Mouse (Mus musculus) MEL (cell line): ENCODE data around the gene Tle1. TPM values are rescaled to one million over a fixed set of nuclear protein-coding genes. Genes with fewer than 3 reads are reported as not detected.

ENCODE experiments used
- DNase-seq: peaks from one replicate; pipeline ENCODE4 v3.0.0; 2011; ENCODE audit warnings: low read depth, low spot score
- H3K27ac ChIP-seq: 2 replicates; pipeline ENCODE4 v1.5.1; 2012; ENCODE audit warnings: low read depth, mild to moderate bottlenecking, control low read depth, low read length, moderate library complexity; ENCODE audit not compliant: control insufficient read depth
- H3K27me3 ChIP-seq, 2 experiments: fragments of 150-350 bp in 1 of 2; sonication (generic) in 1 of 2; 2 replicates each; pipeline ENCODE4 v1.6.1; 2012; ENCODE audit warnings: low read length in 2 of 2, mild to moderate bottlenecking in 2 of 2, improper control_type of control experiment in 1 of 2, moderate library complexity in 1 of 2; ENCODE audit not compliant: insufficient read depth in 2 of 2, control insufficient read depth in 1 of 2
- H3K36me3 ChIP-seq, 2 experiments: 2 replicates each; pipeline ENCODE4 v1.6.1; 2012 to 2014; ENCODE audit warnings: low read length in 2 of 2, improper control_type of control experiment in 1 of 2, inconsistent platforms in 1 of 2, mild to moderate bottlenecking in 1 of 2; ENCODE audit not compliant: insufficient read depth in 2 of 2, control insufficient read depth in 1 of 2
- H3K4me1 ChIP-seq, 2 experiments: fragments of 150-350 bp in 1 of 2; sonication (generic) in 1 of 2; 2 replicates each; pipeline ENCODE4 v1.6.1; 2012; ENCODE audit warnings: low read length in 2 of 2, improper control_type of control experiment in 1 of 2, mild to moderate bottlenecking in 1 of 2; ENCODE audit not compliant: insufficient read depth in 2 of 2, control insufficient read depth in 1 of 2
- H3K4me3 ChIP-seq, 2 experiments: fragments of 150-350 bp in 1 of 2; sonication (generic) in 1 of 2; 2 replicates each; pipeline ENCODE4 v1.5.1; 2012; ENCODE audit warnings: low read depth in 2 of 2, low read length in 2 of 2, mild to moderate bottlenecking in 2 of 2, moderate library complexity in 2 of 2, control low read depth in 1 of 2, improper control_type of control experiment in 1 of 2; ENCODE audit not compliant: control insufficient read depth in 1 of 2, insufficient read depth in 1 of 2
- H3K79me2 ChIP-seq: 2 replicates; pipeline ENCODE4 v1.6.1; 2012; ENCODE audit warnings: mild to moderate bottlenecking, low read length, moderate library complexity; ENCODE audit not compliant: control insufficient read depth, poor library complexity, insufficient read depth
- H3K9ac ChIP-seq: 2 replicates; pipeline ENCODE4 v1.6.1; 2012; ENCODE audit warnings: low read depth, mild to moderate bottlenecking, control low read depth, low read length, moderate library complexity; ENCODE audit not compliant: control insufficient read depth, poor library complexity, severe bottlenecking
- H3K9me3 ChIP-seq: fragments of 150-350 bp; sonication (generic); replicated peaks from 2 replicates; pipeline ENCODE4 v1.6.1; 2012; ENCODE audit warnings: mild to moderate bottlenecking, low read length, improper control_type of control experiment, moderate library complexity; ENCODE audit not compliant: insufficient read depth
- BHLHE40 ChIP-seq: IDR thresholded peaks from 2 replicates; pipeline ENCODE4 v1.6.1; 2012; ENCODE audit warnings: low read depth, mild to moderate bottlenecking, inconsistent platforms, low read length, improper control_type of control experiment, borderline replicate concordance
- CHD1 ChIP-seq: IDR thresholded peaks from 2 replicates; pipeline ENCODE4 v1.6.1; 2012; ENCODE audit warnings: low read depth, mild to moderate bottlenecking, inconsistent platforms, low read length, improper control_type of control experiment
- EP300 ChIP-seq, 2 experiments: IDR thresholded peaks; 2 replicates each; pipeline ENCODE4 v1.6.1; 2011; ENCODE audit warnings: improper control_type of control experiment in 2 of 2, low read length in 2 of 2, low read depth in 1 of 2, mild to moderate bottlenecking in 1 of 2
- ETS1 ChIP-seq: IDR thresholded peaks from 2 replicates; pipeline ENCODE4 v1.6.1; 2012; ENCODE audit warnings: low read depth, mild to moderate bottlenecking, inconsistent platforms, low read length, improper control_type of control experiment, moderate library complexity
- GABPA ChIP-seq: IDR thresholded peaks from 2 replicates; pipeline ENCODE4 v1.6.1; 2012; ENCODE audit warnings: low read depth, mild to moderate bottlenecking, inconsistent platforms, low read length, improper control_type of control experiment, moderate library complexity
- GATA1 ChIP-seq: IDR thresholded peaks from 2 replicates; pipeline ENCODE4 v1.6.1; 2011; ENCODE audit warnings: low read depth, low read length, improper control_type of control experiment
- HCFC1 ChIP-seq: IDR thresholded peaks from 2 replicates; pipeline ENCODE4 v1.6.1; 2012; ENCODE audit warnings: low read depth, mild to moderate bottlenecking, inconsistent platforms, low read length, improper control_type of control experiment, moderate library complexity
- JUND ChIP-seq: IDR thresholded peaks from 2 replicates; pipeline ENCODE4 v1.6.1; 2011; ENCODE audit warnings: low read depth, mild to moderate bottlenecking, improper control_type of control experiment, low read length
- KAT2A ChIP-seq: conservative IDR thresholded peaks from 2 replicates; pipeline ENCODE4 v1.6.1; 2012; ENCODE audit warnings: low read depth, low read length, improper control_type of control experiment, inconsistent platforms
- MAX ChIP-seq: IDR thresholded peaks from 2 replicates; pipeline ENCODE4 v1.6.1; 2011; ENCODE audit warnings: low read length, improper control_type of control experiment
- MAZ ChIP-seq: IDR thresholded peaks from 2 replicates; pipeline ENCODE4 v1.6.1; 2012; ENCODE audit warnings: low read depth, mild to moderate bottlenecking, inconsistent platforms, low read length, improper control_type of control experiment
- MXI1 ChIP-seq: IDR thresholded peaks from 2 replicates; pipeline ENCODE4 v1.6.1; 2011; ENCODE audit warnings: mild to moderate bottlenecking, low read depth, low read length, improper control_type of control experiment
- NRF1 ChIP-seq: IDR thresholded peaks from 2 replicates; pipeline ENCODE4 v1.6.1; 2014; ENCODE audit warnings: low read depth, mild to moderate bottlenecking, inconsistent platforms, low read length, improper control_type of control experiment, moderate library complexity; ENCODE audit not compliant: poor library complexity, insufficient read depth, severe bottlenecking
- POLR2A ChIP-seq, 2 experiments: IDR thresholded peaks; 2 replicates each; pipeline ENCODE4 v1.6.1; 2011 to 2012; ENCODE audit warnings: low read length in 2 of 2, mild to moderate bottlenecking in 2 of 2, control low read depth in 1 of 2, improper control_type of control experiment in 1 of 2, low read depth in 1 of 2, moderate library complexity in 1 of 2; ENCODE audit not compliant: control insufficient read depth in 1 of 2, insufficient read depth in 1 of 2, poor library complexity in 1 of 2
- RAD21 ChIP-seq: IDR thresholded peaks from 2 replicates; pipeline ENCODE4 v1.6.1; 2011; ENCODE audit warnings: mild to moderate bottlenecking, low read depth, low read length, improper control_type of control experiment
- TCF12 ChIP-seq: IDR thresholded peaks from 2 replicates; pipeline ENCODE4 v1.6.1; 2014; ENCODE audit warnings: low read depth, mild to moderate bottlenecking, inconsistent platforms, low read length, improper control_type of control experiment, moderate library complexity
- USF1 ChIP-seq: IDR thresholded peaks from 2 replicates; pipeline ENCODE4 v1.6.1; 2014; ENCODE audit warnings: low read depth, mild to moderate bottlenecking, inconsistent platforms, low read length, improper control_type of control experiment, moderate library complexity
- ZC3H11A ChIP-seq: IDR thresholded peaks from 2 replicates; pipeline ENCODE4 v1.6.1; 2012; ENCODE audit warnings: low read depth, mild to moderate bottlenecking, inconsistent platforms, low read length, improper control_type of control experiment
- polyA plus RNA-seq, 2 experiments: library from polyadenylated mRNA; stranded (reverse) in 1 of 2; unstranded in 1 of 2; fragments of >175 nt in 1 of 2; fragments of >200 nt in 1 of 2; gene quantifications; 2 replicates each; pipeline versions ENCODE4 v1.2.1 to v1.2.4; 2012; ENCODE audit warnings: low replicate concordance in 2 of 2, low read depth in 1 of 2; ENCODE audit not compliant: insufficient read length in 2 of 2, insufficient read depth in 1 of 2, missing spikeins in 1 of 2
- total RNA-seq: library from RNA; depleted of rRNA; stranded (reverse); fragments of 300-350 nt; gene quantifications from 2 replicates; pipeline ENCODE4 v1.2.3, GENCODE M21; 2012

The Tle1 gene
- total and polyA plus RNA-seq, 3 experiments, result 21.1 to 22.5 TPM; not detected in 1

DNA sequence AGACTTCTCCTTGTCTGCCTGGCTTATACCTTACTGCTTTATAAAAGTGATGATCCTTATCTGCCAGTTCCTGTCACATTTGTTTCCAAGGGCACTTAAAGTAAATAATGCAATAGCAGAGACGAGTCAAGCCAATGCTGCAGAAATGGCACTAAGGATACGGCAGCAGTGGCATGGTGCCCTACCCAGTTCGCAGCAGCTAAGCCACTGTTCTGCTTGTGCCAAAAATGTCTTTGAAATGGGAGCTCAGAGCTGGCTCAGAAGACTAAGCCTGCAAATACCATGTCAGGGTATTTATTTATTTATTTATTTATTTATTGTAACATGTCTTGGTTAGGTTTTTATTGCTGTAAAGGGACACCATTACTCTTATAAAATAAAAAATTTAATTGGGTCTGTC lies 132.8 kb downstream of the Tle1 start:
- no peak overlapping the region for H3K9ac ChIP-seq
- H3K36me3 ChIP-seq, result no peaks in the 10 kb centered on the region
- H3K27ac ChIP-seq, result no peak overlapping the region
- no peak overlapping the region for H3K4me3 ChIP-seq
- no peak for DNase-seq
- no peaks in the 10 kb centered on the region for H3K4me1 ChIP-seq
- TF ChIP-seq JUND, result no peak
- TF ChIP-seq KAT2A, result no peak
- TF ChIP-seq CHD1, result no peak
- no peak for TF ChIP-seq MXI1
- TF ChIP-seq MAX, result no peak
- no peak for TF ChIP-seq GABPA
- TF ChIP-seq BHLHE40, result no peak
- TF ChIP-seq POLR2A (IDR thresholded peaks at IDR 0.05; ENCODE audit: control insufficient read depth in 1 of 2, insufficient read depth in 1 of 2, low read depth in 1 of 2, low read length in 2 of 2, poor library complexity in 1 of 2), result no peak
- no peak for TF ChIP-seq ETS1
- TF ChIP-seq USF1, result no peak
- no peak for TF ChIP-seq HCFC1
- TF ChIP-seq GATA1, result no peak
- no peak for TF ChIP-seq NRF1
- TF ChIP-seq TCF12, result no peak
- TF ChIP-seq ZC3H11A, result no peak
- no peak for TF ChIP-seq RAD21
- no peak for TF ChIP-seq EP300 (IDR thresholded peaks at IDR 0.05; ENCODE audit: low read depth in 1 of 2, low read length in 2 of 2)
- no peak for TF ChIP-seq MAZ
- H3K79me2 ChIP-seq, result no peaks in the 10 kb centered on the region
- no peaks in the 10 kb centered on the region for H3K9me3 ChIP-seq
- no peaks in the 10 kb centered on the region for H3K27me3 ChIP-seq
